Mouse (Mus musculus): ENCODE measurements around the gene Ankrd33b.

DNA sequence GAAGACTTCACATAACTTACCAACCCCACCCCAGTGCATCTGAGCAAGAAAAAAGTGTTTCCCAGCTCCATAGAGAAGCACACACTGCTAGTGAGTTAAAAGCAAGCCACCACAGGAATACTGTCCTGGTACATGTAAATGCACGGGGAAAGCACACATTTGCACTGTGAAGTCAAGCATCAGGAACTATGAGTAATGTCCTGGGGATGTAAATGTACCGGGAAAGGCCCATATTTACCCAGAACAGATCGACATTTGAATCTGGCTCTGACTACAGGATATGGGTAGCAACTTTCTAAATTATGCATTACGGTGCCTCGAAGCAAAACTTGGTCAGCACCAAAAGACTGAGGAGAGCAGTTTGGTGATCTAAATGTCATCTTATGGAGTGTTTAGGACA, 18.5 kb downstream of the Ankrd33b start:
- TF ChIP-seq POLR2A (IDR thresholded peaks at IDR 0.05; ENCODE audit: extremely low read depth, insufficient read depth, low read length): no peak
- no peak for TF ChIP-seq CTCF (IDR thresholded peaks at IDR 0.05; ENCODE audit: low read depth, low read length)
